Mouse (Mus musculus) embryonic facial prominence, embryonic 15.5 days (tissue): Measurements from ENCODE around the gene Dram1. TPM values are rescaled to one million over a fixed set of nuclear protein-coding genes. Genes with fewer than 3 reads are reported as not detected.

Experiments
- ATAC-seq: fragments of 200-750 bp; cut with Nextera tagmentation; 2 replicates; pipeline ENCODE4 v1.8.0; 2017; ENCODE audit warnings: low read depth, moderate TSS enrichment; ENCODE audit not compliant: insufficient number of reproducible peaks, low FRiP score, low TSS enrichment
- H3K27ac ChIP-seq: fragments of 300-500 bp; sonication (generic); replicated peaks from 2 replicates; pipeline ENCODE4 v1.5.1; 2015; ENCODE audit warnings: mild to moderate bottlenecking, inconsistent platforms
- H3K27me3 ChIP-seq: fragments of 300-500 bp; sonication (generic); 2 replicates; pipeline ENCODE4 v1.6.1; 2015; ENCODE audit warnings: inconsistent platforms
- H3K36me3 ChIP-seq: fragments of 300-500 bp; sonication (generic); 2 replicates; pipeline ENCODE4 v1.6.1; 2015; ENCODE audit warnings: mild to moderate bottlenecking, inconsistent platforms
- H3K4me1 ChIP-seq: fragments of 300-500 bp; sonication (generic); 2 replicates; pipeline ENCODE4 v1.6.1; 2015; ENCODE audit warnings: inconsistent platforms
- H3K4me2 ChIP-seq: fragments of 300-500 bp; sonication (generic); replicated peaks from 2 replicates; pipeline ENCODE4 v1.6.1; 2015; ENCODE audit warnings: mild to moderate bottlenecking, inconsistent platforms
- H3K4me3 ChIP-seq: fragments of 300-500 bp; sonication (generic); replicated peaks from 2 replicates; pipeline ENCODE4 v1.5.1; 2015; ENCODE audit warnings: mild to moderate bottlenecking, inconsistent platforms
- H3K9ac ChIP-seq: fragments of 300-500 bp; sonication (generic); 2 replicates; pipeline ENCODE4 v1.6.1; 2015; ENCODE audit warnings: inconsistent platforms
- H3K9me3 ChIP-seq: fragments of 300-500 bp; sonication (generic); replicated peaks from 2 replicates; pipeline ENCODE4 v1.6.1; 2016; ENCODE audit warnings: inconsistent platforms
- WGBS: fragments of 180-500 bp; shearing (Covaris S2); methylation state at CpG from one replicate; pipeline ENCODE4 v1.1.7; 2015; 5-methylcytosine and 5-hydroxymethylcytosine counted together
- polyA plus RNA-seq: library from polyadenylated mRNA; unstranded; fragments of >200 nt; fragmentation: Nextera tagmentation; extraction: Ambion mirVana; gene quantifications from 2 replicates; pipeline ENCODE4 v1.2.1, GENCODE M21; 2015

Dram1 gene
- polyA plus RNA-seq, 1 experiment from 2014 or later = 3.5 TPM

DNA sequence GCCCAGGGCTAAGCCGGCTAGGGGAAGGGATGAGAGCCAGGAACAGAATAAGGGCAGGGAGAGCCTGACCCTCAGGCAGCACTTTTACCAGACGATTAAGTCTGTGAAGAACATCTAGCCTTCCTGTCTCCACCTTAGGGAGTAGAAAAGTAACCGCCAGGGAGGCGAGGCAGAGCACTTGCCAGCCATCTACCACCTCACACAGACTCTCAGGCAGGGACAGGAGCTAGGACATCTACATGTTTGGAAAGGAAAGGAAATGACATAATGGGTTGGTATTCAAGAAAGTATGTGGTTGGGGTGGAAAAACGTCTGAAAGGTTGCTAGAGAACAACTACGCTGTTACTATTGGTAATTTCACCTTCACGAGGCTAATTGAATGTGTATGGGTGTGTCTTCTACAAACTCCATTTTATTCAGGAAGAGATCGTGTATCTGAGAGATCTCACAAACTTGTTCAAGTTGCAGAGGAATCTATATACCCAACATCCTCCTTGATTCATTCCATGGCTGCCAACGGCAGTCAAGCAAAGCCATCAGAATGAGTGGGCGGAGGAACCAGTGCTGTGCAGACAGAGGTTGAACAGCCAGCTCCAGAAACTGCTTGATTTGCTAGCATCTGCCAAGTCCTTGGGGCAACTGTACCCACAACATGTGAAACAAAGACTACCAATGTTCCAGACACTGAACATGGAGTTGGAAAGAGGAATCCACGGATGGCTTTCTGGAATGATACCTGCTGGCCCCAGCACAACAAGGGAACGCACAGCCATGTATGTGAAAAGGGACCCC lies 32.2 kb downstream of the Dram1 start:
- Histone ChIP-seq H3K27ac (peak overlapping the region; percentile 68), H3K27me3 (no peaks in the 10 kb centered on the region)
- no peak for ATAC-seq

DNA sequence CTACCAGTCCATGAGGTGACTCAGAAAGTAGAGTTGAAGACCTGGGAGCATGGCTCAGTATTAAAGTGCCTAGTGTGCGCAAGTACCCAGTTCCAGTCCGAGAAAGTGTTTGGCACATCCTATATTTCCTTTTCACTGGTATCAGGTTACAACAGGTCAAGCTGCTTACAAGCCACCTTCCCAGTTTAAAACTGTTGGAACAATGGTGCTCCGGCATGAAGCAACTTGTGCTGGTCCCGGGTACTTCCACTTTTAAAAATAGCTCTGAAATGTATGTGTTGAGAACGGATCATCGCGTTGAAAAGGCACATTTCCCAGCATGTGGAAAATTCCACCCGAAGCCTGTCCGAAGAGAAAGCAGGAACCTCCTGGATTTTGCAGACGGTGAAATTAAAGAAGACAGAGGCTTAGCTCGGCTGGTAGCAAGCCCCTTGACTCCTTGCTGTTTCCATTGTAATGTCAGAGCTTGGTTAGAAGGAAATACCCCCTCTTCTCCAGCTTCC lies 32.9 kb downstream of the Dram1 start:
- Histone ChIP-seq H3K4me2 (peak overlapping the region; percentile 15; the same call in 1 of the 2 replicates), H3K27ac (peak overlapping the region; percentile 68), H3K4me1 (peaks cover 7% of the 10 kb centered on the region), H3K9ac (no peak overlapping the region), H3K27me3 (no peaks in the 10 kb centered on the region), H3K4me3 (no peak overlapping the region), H3K36me3 (no peaks in the 10 kb centered on the region), H3K9me3 (no peaks in the 10 kb centered on the region)
- ATAC-seq = no peak
- WGBS = 35% methylated on average over 11 of the region's 11 CpGs

More for the DNA sequence above, 32.2 kb downstream of the Dram1 start:
- Histone ChIP-seq H3K4me2 (peak overlapping the region; percentile 15; the same call in 1 of the 2 replicates), H3K4me1 (peaks cover 7% of the 10 kb centered on the region), H3K36me3 (no peaks in the 10 kb centered on the region), H3K4me3 (no peak overlapping the region), H3K9ac (no peak overlapping the region), H3K9me3 (no peaks in the 10 kb centered on the region)
- 62% methylated on average over 12 of the region's 12 CpGs for WGBS

DNA sequence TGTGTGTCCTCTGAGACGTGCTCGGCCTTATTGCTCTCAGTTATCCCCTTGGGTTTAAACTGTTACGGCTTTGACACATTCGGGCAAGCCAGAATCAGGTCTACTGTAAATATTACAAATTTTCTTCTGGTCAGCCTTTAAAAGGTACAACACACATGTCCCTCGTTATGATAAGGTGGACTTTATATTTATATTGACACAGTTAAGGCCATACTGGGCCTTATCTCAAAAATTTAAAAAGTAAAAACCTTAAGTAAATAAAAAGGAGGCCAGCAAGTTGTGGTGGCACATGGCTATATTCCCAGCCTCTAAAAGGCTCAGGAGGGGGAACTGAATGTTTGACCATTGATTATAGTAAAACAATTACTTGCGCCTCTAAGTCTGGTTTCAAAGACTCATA lies 37.5 kb downstream of the Dram1 start:
- Histone ChIP-seq H3K4me1 (peaks cover 6% of the 10 kb centered on the region), H3K27me3 (no peaks in the 10 kb centered on the region), H3K27ac (no peak overlapping the region), H3K4me2 (no peak overlapping the region), H3K9me3 (no peaks in the 10 kb centered on the region), H3K9ac (no peak overlapping the region), H3K36me3 (no peaks in the 10 kb centered on the region), H3K4me3 (no peak overlapping the region)
- no peak for ATAC-seq
- 84% methylated on average over 6 of the region's 6 CpGs for WGBS

DNA sequence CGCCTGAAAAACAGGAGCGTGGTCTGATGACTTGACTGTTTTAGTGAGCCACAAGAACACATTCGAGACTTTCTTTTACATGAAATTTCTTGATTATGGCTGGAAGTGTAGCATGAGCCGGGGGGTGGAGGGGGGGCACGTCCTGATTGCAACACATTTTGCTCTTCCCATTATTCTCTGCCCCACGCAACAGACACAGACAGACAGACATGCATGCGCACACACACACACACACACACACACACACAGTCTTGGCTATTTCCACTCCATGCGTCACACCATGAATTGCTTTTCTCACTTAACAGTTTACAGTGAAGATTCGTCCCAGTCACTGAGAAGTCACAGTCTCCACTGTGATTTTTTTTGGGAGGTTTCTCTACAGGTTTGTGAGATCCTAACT lies 38.2 kb downstream of the Dram1 start:
- H3K27ac ChIP-seq = no peak overlapping the region
- H3K36me3 ChIP-seq = no peaks in the 10 kb centered on the region
- no peak overlapping the region for H3K4me2 ChIP-seq
- no peak overlapping the region for H3K4me3 ChIP-seq
- H3K9ac ChIP-seq = no peak overlapping the region
- H3K4me1 ChIP-seq = no peaks in the 10 kb centered on the region
- 87% methylated on average over 9 of the region's 9 CpGs for WGBS
- no peaks in the 10 kb centered on the region for H3K27me3 ChIP-seq
- no peaks in the 10 kb centered on the region for H3K9me3 ChIP-seq
- no peak for ATAC-seq

DNA sequence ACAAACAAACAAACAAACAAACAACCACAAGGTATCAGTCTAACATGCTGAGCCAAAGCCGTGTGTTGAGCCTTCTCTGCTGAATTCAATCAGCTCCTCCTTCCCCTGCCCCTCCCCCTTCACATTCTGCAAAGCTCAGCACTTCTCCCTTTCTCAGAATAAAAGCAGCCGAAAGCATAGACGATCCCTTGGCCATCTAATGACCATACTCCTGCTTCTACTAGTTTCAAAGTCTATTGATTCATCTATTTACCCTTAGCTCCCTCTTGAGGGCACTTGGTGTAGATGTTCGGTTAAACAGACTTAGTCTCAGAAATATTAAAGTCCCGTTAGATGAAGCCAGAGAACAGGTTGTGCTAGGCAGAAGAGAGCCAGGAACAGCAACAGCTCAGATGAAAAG lies 48.2 kb downstream of the Dram1 start:
- H3K36me3 ChIP-seq = no peaks in the 10 kb centered on the region
- H3K4me3 ChIP-seq = no peak overlapping the region
- no peak overlapping the region for H3K9ac ChIP-seq
- H3K9me3 ChIP-seq = no peaks in the 10 kb centered on the region
- H3K27me3 ChIP-seq = 0 out of 2 replicates have a peak, but pooled peaks cover 3% of the 10 kb centered on the region
- no peak overlapping the region for H3K27ac ChIP-seq
- no peaks in the 10 kb centered on the region for H3K4me1 ChIP-seq
- no peak overlapping the region for H3K4me2 ChIP-seq
- WGBS = 23% methylated on average over 5 of the region's 5 CpGs
- no peak for ATAC-seq

DNA sequence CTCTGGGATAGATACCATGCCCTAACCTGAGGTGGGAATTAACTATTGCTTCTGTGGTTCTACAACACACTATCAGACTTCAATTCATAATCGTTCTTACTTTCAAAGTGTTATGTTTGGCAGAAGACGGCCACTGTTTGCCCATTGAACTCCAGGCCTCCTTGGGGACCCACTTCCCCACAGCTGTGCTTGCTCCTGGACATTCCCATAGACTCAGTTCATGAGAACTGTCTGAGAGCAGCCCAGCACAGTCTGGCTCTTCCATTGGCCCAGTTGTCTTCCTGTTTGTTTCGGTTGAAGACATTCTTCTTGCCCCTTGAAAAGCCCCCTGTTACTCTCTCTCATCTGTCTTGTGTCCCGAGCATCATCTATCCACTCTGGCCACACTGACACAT lies 50.8 kb downstream of the Dram1 start:
- Histone ChIP-seq H3K9ac (no peak overlapping the region), H3K27ac (no peak overlapping the region), H3K36me3 (no peaks in the 10 kb centered on the region), H3K4me3 (no peak overlapping the region), H3K27me3 (0 out of 2 replicates have a peak, but pooled peaks cover 3% of the 10 kb centered on the region), H3K9me3 (no peaks in the 10 kb centered on the region), H3K4me2 (no peak overlapping the region), H3K4me1 (no peaks in the 10 kb centered on the region)
- ATAC-seq = no peak
- 66% methylated on average over 4 of the region's 4 CpGs for WGBS

DNA sequence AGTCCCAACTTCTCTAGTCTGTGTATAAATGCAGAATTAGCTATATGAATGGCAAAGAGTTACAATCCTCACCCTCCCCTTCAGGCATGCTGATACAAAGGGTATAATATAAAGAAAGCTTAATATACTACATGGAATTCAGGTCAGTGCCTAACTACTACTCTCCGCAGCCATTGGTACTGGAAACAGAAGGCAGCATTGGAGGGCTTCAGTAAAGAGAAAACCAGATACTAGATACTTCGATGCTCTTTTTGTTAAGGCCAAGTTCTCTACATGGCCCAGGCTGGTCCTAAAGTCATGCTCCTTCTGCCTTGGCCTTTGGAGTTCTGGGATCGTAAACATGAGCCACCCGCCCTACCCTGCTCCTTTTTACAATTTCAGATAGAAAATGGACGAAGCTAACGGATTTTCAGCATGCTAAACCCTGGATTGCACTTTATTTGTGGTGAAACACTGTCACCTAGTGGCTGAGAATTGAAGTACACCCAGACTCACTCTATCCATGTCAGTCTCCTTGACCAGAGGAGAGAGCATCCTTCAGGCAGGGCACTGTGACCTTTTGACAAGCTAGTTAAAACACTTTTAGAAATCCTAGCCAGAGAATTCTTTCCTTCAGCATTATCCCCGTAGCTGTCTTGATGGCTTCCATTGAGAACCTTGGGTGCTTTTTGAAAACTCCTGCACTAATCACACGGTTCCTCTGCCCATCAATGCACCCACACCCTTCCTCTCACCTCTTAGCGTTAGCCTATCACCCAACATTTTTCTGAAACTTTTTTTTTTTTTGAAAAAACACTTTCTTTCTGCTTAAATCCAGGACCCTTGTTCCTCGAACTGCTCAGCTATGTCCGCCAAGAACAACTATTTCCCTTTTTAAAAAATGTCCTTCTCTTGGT lies 51.5 kb downstream of the Dram1 start:
- H3K4me3 ChIP-seq = no peak overlapping the region
- no peak overlapping the region for H3K27ac ChIP-seq
- H3K4me1 ChIP-seq = no peaks in the 10 kb centered on the region
- H3K9me3 ChIP-seq = no peaks in the 10 kb centered on the region
- no peak overlapping the region for H3K9ac ChIP-seq
- peak overlapping the region; percentile 13; the same call in 1 of the 2 replicates for H3K4me2 ChIP-seq
- H3K36me3 ChIP-seq = no peaks in the 10 kb centered on the region
- peak; percentile 54; the same call in 1 of the 2 replicates for ATAC-seq
- H3K27me3 ChIP-seq = 0 out of 2 replicates have a peak, but pooled peaks cover 3% of the 10 kb centered on the region
- WGBS = 46% methylated on average over 11 of the region's 11 CpGs

DNA sequence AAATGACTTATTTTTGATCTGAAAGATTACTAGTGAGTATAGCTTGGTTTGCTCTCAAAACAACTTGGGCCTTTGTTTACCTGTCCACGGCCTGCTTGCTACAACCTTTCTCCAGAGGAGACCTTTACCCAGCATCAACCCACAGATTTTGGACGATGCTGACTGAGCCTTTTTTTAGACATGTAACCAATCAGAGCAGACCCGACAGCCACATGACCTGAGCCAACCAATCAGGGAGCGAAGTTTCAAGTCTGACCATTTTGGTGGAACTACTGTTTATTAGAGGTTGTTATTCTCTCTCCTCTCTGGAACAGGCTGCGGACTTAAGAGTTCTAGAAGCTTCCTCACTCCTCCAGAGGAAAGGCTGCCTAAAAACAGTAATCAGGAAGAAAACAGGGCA lies 57.1 kb downstream of the Dram1 start:
- H3K4me1 ChIP-seq = peaks cover 8% of the 10 kb centered on the region
- no peaks in the 10 kb centered on the region for H3K36me3 ChIP-seq
- H3K9ac ChIP-seq = no peak overlapping the region
- H3K9me3 ChIP-seq = no peaks in the 10 kb centered on the region
- 83% methylated on average over 5 of the region's 5 CpGs for WGBS
- no peak overlapping the region for H3K4me2 ChIP-seq
- ATAC-seq = no peak
- no peak overlapping the region for H3K4me3 ChIP-seq
- H3K27ac ChIP-seq = 0 out of 2 replicates have a peak overlapping the region, but pooled peaks have one; percentile 51
- H3K27me3 ChIP-seq = no peaks in the 10 kb centered on the region

DNA sequence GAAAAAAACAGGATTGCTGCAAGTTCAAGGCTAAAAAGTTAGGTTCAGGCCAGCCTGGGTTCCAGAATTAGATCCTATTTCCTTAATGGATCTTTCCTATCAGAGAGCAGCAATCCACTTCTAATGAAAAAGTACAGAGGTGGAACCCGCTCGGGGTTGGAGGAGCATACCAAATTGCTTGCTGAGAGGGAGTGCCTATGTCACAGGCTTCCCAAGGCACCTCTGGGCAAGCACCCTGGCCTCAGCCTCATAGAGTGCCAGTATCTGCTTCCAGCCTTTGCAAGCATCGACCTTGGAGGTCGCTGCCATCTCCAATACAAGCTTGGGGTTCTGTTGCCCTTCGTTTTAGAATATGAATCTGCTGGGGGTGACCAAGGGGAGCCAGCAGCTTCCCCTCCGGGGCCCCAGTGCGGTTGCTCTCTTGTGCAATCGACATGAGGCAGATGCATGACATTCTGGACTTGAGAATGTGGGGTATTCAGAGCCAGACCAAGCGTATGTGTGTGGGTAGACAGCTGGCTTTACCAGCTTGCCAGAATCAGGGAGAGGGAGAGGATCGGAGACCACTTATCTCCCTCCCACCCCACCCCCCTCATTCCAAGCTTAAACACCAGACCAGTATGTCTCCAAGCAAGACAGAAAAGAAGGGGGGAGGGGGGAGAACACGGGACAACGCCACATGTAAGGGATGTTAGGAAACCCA lies 58.0 kb downstream of the Dram1 start:
- no peak overlapping the region for H3K4me3 ChIP-seq
- no peak overlapping the region for H3K9ac ChIP-seq
- no peaks in the 10 kb centered on the region for H3K27me3 ChIP-seq
- H3K4me1 ChIP-seq = peaks cover 8% of the 10 kb centered on the region
- peak overlapping the region; percentile 63 for H3K27ac ChIP-seq
- 0 out of 2 replicates have a peak overlapping the region, but pooled peaks have one; percentile 4 for H3K4me2 ChIP-seq
- 41% methylated on average over 12 of the region's 12 CpGs for WGBS
- no peak for ATAC-seq
- H3K36me3 ChIP-seq = no peaks in the 10 kb centered on the region
- no peaks in the 10 kb centered on the region for H3K9me3 ChIP-seq

DNA sequence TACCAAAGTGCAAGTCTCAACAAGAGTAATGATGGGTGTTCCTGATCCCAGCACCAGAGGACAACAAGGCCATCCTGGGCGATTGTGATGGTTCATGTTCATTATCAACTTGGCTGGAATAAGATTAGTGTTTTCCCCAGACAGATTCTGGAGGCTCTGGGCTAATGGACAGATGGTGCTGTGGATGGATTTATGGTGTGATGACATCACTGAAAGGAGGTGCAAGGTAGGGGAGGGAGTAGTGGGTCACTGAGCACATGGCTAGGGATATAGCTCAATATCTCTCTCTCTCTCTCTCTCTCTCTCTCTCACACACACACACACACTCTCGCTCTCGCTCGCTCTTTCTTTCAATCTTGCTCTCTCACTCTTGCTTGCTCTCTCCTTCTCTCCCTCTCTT lies 60.7 kb downstream of the Dram1 start:
- Histone ChIP-seq H3K9me3 (no peaks in the 10 kb centered on the region), H3K27ac (no peak overlapping the region), H3K36me3 (no peaks in the 10 kb centered on the region), H3K4me1 (peaks cover 8% of the 10 kb centered on the region), H3K4me3 (no peak overlapping the region), H3K27me3 (no peaks in the 10 kb centered on the region), H3K4me2 (no peak overlapping the region), H3K9ac (no peak overlapping the region)
- WGBS = 87% methylated on average over 4 of the region's 4 CpGs
- ATAC-seq = no peak

DNA sequence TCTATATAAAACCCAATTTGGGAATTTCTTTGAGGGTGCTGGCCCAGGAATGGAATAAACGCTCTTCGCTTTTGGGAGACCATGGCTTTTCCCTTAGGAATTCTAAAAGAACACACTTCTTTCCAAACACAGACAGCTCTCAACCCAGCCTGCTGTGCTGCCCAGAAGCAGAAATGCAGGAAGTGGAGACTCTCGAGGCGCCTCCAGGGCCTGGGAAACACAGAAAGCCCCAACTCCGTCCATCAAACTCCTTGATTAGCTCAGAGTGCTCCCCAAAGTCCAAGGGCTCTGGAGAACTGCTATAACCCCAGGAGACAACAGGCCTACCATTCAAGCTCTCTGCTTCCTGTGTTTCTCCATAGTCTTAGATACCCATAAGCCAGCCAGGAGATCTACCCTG lies 61.7 kb downstream of the Dram1 start:
- Histone ChIP-seq H3K4me1 (peaks cover 8% of the 10 kb centered on the region), H3K27ac (no peak overlapping the region), H3K4me3 (no peak overlapping the region), H3K36me3 (no peaks in the 10 kb centered on the region), H3K27me3 (no peaks in the 10 kb centered on the region), H3K9ac (no peak overlapping the region), H3K9me3 (no peaks in the 10 kb centered on the region), H3K4me2 (no peak overlapping the region)
- ATAC-seq = no peak
- 77% methylated on average over 5 of the region's 5 CpGs for WGBS
